Mouse (Mus musculus) CD4-positive naive resting alpha-beta T cell, adult 76 days (primary cell): ENCODE measurements around the gene Thumpd1. TPM values are rescaled to one million over a fixed set of nuclear protein-coding genes. Genes with fewer than 3 reads are reported as not detected.

Source experiments
- total RNA-seq: library from RNA; stranded (reverse); gene quantifications from one replicate; pipeline ENCODE4 v1.2.4, GENCODE M21; 2023

Thumpd1 gene
- 96.7 TPM for total RNA-seq

DNA sequence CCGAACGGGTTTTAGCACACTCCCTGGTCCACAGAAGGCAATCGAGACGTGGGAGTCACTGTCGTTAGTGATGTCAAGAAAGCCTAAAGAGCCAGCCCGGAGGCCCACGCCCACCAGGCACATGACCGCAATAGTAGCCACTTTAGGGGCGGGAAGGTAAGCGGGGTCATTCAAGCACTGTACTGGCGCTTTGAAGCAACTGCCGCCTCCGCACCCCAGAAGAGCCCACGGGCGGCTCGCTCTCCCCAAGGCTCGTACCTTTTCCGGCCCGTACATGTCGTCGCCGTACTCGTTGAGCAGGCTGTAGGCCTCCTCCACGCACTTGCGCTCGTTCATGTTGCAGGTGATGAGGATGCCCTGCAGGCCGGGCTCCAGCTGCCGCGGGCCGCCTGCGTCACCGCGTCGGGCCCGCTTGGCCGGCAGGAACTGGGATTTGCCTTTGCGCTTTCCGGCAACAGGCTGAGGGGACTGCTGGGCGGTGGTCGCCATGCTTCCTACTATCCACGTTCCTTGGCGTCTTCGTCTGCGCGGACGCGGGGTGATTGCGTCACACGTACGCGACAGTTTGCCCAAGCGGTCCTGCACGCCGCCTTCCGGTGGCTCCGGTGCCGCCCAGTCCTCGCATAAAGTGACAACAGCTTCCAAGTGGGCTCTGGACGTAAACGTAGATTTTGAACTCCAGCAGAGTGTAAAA lies at the start of gene Thumpd1:
Thumpd1 (minus strand) TSS at position 546 of the 694 bp plus-strand sequence.

GRCm38 (mm10) chr7:119760527-119760951 lies 39.9 kb upstream of the Thumpd1 start, which contains the start of gene Acsm3:
TSS of gene Acsm3 (plus strand) at chr7:119760923.

DNA sequence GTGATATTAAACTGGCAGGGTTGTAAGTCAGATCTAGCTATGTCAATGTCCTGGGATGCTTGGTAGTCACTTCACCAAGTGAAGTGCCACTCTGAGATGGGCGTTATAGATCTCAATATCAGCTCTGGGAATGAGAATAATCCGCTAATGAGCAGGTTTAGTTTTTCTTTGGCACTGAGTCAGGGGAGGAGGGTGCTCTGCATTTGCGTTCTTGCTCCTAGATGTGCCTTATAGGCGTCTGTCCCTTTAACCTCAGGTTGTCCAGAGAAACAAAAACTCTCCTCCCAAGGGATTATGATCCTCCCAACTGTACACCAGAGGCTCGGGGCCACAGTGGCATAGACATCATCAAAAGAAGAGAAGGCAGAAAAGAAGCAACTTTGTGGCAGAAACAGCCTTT lies 30.9 kb downstream of the Thumpd1 start, which contains the start of gene Acsm4:
Acsm4 (plus strand) TSS at position 301 of the 400 bp plus-strand sequence.

Other genes starting within 250 kb of the Thumpd1 start
- gene Umod, start 241.5 kb downstream of the Thumpd1 start, total RNA-seq = not detected
- not detected for gene Acsm5, start 201.3 kb downstream of the Thumpd1 start, total RNA-seq
- not detected for gene Pdilt, start 197.3 kb downstream of the Thumpd1 start, total RNA-seq
- not detected for gene Acsm2, start 166.5 kb downstream of the Thumpd1 start, total RNA-seq
- not detected for gene Acsm1, start 113.8 kb downstream of the Thumpd1 start, total RNA-seq
- gene Acsm4, start 30.8 kb downstream of the Thumpd1 start, total RNA-seq = not detected
- gene Acsm3, start 40.1 kb upstream of the Thumpd1 start, total RNA-seq = not detected
- gene Rexo5, start 73.2 kb upstream of the Thumpd1 start, total RNA-seq = 48.4 TPM
- 6.2 TPM for gene Eri2, start 73.3 kb upstream of the Thumpd1 start, total RNA-seq
- 6.3 TPM for gene Lyrm1, start 175.1 kb upstream of the Thumpd1 start, total RNA-seq
- gene Dcun1d3, start 175.5 kb upstream of the Thumpd1 start, total RNA-seq = 21.3 TPM